Mouse (Mus musculus) limb, embryonic 11.5 days (tissue): ENCODE data around the gene Gprc5a. TPM values are rescaled to one million over a fixed set of nuclear protein-coding genes. Genes with fewer than 3 reads are reported as not detected.

Experiments used
- ATAC-seq: fragments of 200-750 bp; cut with Nextera tagmentation; 2 replicates; pipeline ENCODE4 v1.8.0; 2017; ENCODE audit warnings: low read depth; ENCODE audit not compliant: insufficient number of reproducible peaks, low FRiP score, low TSS enrichment
- DNase-seq: peaks from one replicate; pipeline ENCODE4 v3.0.0-alpha.2; 2015; ENCODE audit warnings: low spot score
- H3K27ac ChIP-seq: fragments of 300-500 bp; sonication (generic); replicated peaks from 2 replicates; pipeline ENCODE4 v1.5.1; 2014; ENCODE audit warnings: low read depth, mild to moderate bottlenecking, low read length
- H3K27me3 ChIP-seq: fragments of 300-500 bp; sonication (generic); 2 replicates; pipeline ENCODE4 v1.6.1; 2014; ENCODE audit warnings: mild to moderate bottlenecking, low read length, mixed read lengths; ENCODE audit not compliant: control insufficient read depth, insufficient read depth
- H3K36me3 ChIP-seq: fragments of 300-500 bp; sonication (generic); 2 replicates; pipeline ENCODE4 v1.6.1; 2014; ENCODE audit warnings: mild to moderate bottlenecking, low read length, moderate library complexity, mixed read lengths; ENCODE audit not compliant: control insufficient read depth, insufficient read depth
- H3K4me1 ChIP-seq: fragments of 300-500 bp; sonication (generic); 2 replicates; pipeline ENCODE4 v1.6.1; 2014; ENCODE audit warnings: low read length, mixed read lengths; ENCODE audit not compliant: control insufficient read depth, insufficient read depth
- H3K4me2 ChIP-seq: fragments of 300-500 bp; sonication (generic); 2 replicates; pipeline ENCODE4 v1.6.1; 2014; ENCODE audit warnings: low read depth, mild to moderate bottlenecking, moderate library complexity; ENCODE audit not compliant: severe bottlenecking
- H3K4me3 ChIP-seq: fragments of 300-500 bp; sonication (generic); 2 replicates; pipeline ENCODE4 v1.5.1; 2014; ENCODE audit warnings: low read depth, low read length
- H3K9ac ChIP-seq: fragments of 300-500 bp; sonication (generic); 2 replicates; pipeline ENCODE4 v1.6.1; 2014; ENCODE audit warnings: mild to moderate bottlenecking, low read length
- H3K9me3 ChIP-seq: fragments of 300-500 bp; sonication (generic); 2 replicates; pipeline ENCODE4 v1.6.1; 2016; ENCODE audit warnings: low read length; ENCODE audit not compliant: control insufficient read depth
- WGBS: fragments of 180-500 bp; shearing (Covaris S2); extraction: QIAGEN DNeasy Blood & Tissue Kit; methylation state at CpG from one replicate; pipeline ENCODE4 v1.1.7; 2014; 5-methylcytosine and 5-hydroxymethylcytosine counted together
- polyA plus RNA-seq: library from polyadenylated mRNA; unstranded; fragments of >200 nt; fragmentation: Nextera tagmentation; extraction: Ambion mirVana; gene quantifications from 2 replicates; pipeline ENCODE4 v1.2.1, GENCODE M21; 2014

Gene Gprc5a
- polyA plus RNA-seq, 1 experiment from 2014 or later: 0.95 TPM

DNA sequence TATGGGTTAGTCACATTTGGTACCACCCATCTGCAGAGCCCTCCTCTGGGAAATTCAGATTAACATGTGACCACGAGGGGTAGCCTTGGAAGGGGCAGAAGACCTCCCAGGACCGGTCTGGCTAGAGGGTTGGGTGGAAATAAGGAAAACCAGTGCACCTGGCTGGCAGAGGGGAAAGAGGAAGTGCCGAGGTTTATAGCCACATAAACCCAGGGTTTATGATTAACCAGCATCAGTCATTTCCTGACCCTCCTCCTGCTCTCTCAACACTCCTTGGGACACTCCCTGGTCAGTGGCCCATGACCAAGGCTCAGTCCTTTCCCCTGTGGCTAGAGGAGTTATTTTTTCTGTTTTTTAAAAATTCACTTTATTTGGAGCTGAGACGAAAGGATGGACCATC is 36.2 kb upstream of the Gprc5a start:
- DNase-seq (peak; percentile 26), ATAC-seq (no peak)
- 48% methylated on average over 4 of the region's 4 CpGs for WGBS
- H3K27me3 ChIP-seq: no peaks in the 10 kb centered on the region
- H3K36me3 ChIP-seq: no peaks in the 10 kb centered on the region
- H3K9ac ChIP-seq: no peak overlapping the region
- H3K9me3 ChIP-seq: no peaks in the 10 kb centered on the region
- H3K4me2 ChIP-seq: no peak overlapping the region
- H3K27ac ChIP-seq: no peak overlapping the region
- H3K4me3 ChIP-seq: no peak overlapping the region
- no peaks in the 10 kb centered on the region; the same call in 1 of the 2 replicates for H3K4me1 ChIP-seq

DNA sequence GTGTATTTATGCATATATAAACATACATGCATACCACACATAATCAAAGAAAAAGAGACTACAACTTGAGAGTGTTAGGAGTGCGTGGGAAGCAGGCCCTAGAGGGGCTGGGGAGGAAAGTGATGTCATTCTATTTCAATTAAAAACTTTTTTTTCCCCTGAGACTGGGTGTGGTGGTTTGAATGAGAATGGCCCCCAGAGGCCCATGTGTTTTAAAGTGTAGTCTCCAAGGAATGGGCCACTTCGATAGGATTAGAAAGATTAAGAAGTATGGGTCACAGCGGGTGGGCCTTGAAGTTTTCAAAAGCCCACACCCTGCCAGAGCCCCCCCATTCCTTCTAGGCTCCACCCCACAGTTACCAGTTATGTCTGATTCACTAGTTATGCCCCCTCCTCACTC is 26.8 kb upstream of the Gprc5a start:
- no peaks in the 10 kb centered on the region for H3K4me1 ChIP-seq
- no peak overlapping the region for H3K27ac ChIP-seq
- DNase-seq (no peak), ATAC-seq (no peak)
- H3K4me2 ChIP-seq: no peak overlapping the region
- peaks cover 2% of the 10 kb centered on the region; the same call in 1 of the 2 replicates for H3K27me3 ChIP-seq
- H3K9me3 ChIP-seq: no peaks in the 10 kb centered on the region
- no peak overlapping the region for H3K4me3 ChIP-seq
- no peak overlapping the region for H3K9ac ChIP-seq
- WGBS: 64% methylated on average over 3 of the region's 3 CpGs
- no peaks in the 10 kb centered on the region for H3K36me3 ChIP-seq

GRCm38 (mm10) chr6:135040275-135040871 is 25.1 kb upstream of the Gprc5a start:
- DNase-seq: peak; percentile 34
- H3K36me3 ChIP-seq: no peaks in the 10 kb centered on the region
- no peak overlapping the region for H3K27ac ChIP-seq
- 2% methylated on average over 21 of the region's 21 CpGs for WGBS
- no peaks in the 10 kb centered on the region for H3K4me1 ChIP-seq
- H3K9me3 ChIP-seq: no peaks in the 10 kb centered on the region
- no peak for ATAC-seq
- H3K4me3 ChIP-seq: no peak overlapping the region; the same call in 1 of the 2 replicates
- peaks cover 2% of the 10 kb centered on the region; the same call in 1 of the 2 replicates for H3K27me3 ChIP-seq
- H3K9ac ChIP-seq: no peak overlapping the region
- H3K4me2 ChIP-seq: peak overlapping the region; percentile 7

- Histone ChIP-seq H3K27ac (no peak overlapping the region), H3K4me1 (no peaks in the 10 kb centered on the region), H3K9me3 (no peaks in the 10 kb centered on the region), H3K27me3 (peaks cover 2% of the 10 kb centered on the region; the same call in 1 of the 2 replicates), H3K9ac (no peak overlapping the region), H3K4me2 (no peak overlapping the region), H3K36me3 (no peaks in the 10 kb centered on the region), H3K4me3 (no peak overlapping the region)
- DNase-seq: no peak
- ATAC-seq: no peak
- 78% methylated on average over 3 of the region's 3 CpGs for WGBS
Observed at GRCm38 (mm10) chr6:135041930-135042329, 23.5 kb upstream of the Gprc5a start.

DNA sequence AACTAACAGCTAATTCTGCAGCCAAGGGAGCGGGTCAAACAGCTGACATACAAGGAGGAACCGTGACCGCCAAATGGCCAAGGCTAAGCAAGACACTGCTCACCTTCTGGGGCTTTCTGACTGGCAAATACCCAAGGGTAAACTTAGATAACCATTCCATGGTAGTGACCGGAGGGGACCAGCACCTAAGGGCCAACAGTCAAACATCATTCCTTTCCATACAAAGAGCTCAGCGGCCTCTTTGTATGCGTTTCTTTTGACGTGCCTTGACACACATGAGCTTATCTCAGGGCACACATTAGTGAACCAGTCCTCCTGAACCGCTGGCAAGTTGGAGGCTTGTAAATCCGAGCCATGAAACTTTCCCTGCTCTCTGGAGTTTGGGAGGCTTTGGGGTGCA is 18.2 kb upstream of the Gprc5a start:
- H3K27me3 ChIP-seq: no peaks in the 10 kb centered on the region
- no peak overlapping the region for H3K4me3 ChIP-seq
- DNase-seq: no peak
- no peaks in the 10 kb centered on the region for H3K4me1 ChIP-seq
- no peaks in the 10 kb centered on the region for H3K36me3 ChIP-seq
- no peak overlapping the region for H3K9ac ChIP-seq
- H3K9me3 ChIP-seq: no peaks in the 10 kb centered on the region
- H3K4me2 ChIP-seq: no peak overlapping the region
- ATAC-seq: no peak
- no peak overlapping the region for H3K27ac ChIP-seq
- 75% methylated on average over 9 of the region's 9 CpGs for WGBS

- Histone ChIP-seq H3K27me3 (no peaks in the 10 kb centered on the region), H3K4me1 (no peaks in the 10 kb centered on the region), H3K9me3 (no peaks in the 10 kb centered on the region), H3K4me2 (no peak overlapping the region), H3K4me3 (no peak overlapping the region), H3K9ac (no peak overlapping the region), H3K36me3 (no peaks in the 10 kb centered on the region), H3K27ac (no peak overlapping the region)
- DNase-seq (no peak), ATAC-seq (no peak)
- WGBS: 78% methylated on average over 6 of the region's 6 CpGs
Observed at GRCm38 (mm10) chr6:135048509-135048908, 16.9 kb upstream of the Gprc5a start.

DNA sequence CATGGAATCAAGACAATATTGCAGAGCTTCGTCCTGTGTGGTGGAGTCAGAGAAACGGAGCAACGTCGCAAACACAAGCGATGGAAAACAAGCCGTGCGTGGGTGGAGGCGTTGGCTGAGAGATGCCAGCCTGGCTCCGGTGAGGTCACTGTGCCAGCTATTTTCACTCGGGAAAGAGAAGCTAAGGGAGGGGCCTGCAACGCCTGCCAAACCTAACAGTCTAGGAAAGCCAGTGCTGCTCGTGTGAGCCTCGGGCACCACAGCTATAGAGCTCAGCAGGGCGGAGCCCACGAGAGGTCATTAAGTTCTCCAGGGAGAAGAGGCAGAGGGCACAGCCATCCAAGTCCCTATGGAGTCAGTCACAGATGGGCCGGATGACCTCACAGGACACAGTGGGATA is 16.5 kb upstream of the Gprc5a start:
- Histone ChIP-seq H3K36me3 (no peaks in the 10 kb centered on the region), H3K4me2 (no peak overlapping the region), H3K27me3 (no peaks in the 10 kb centered on the region), H3K4me3 (no peak overlapping the region), H3K27ac (no peak overlapping the region), H3K9me3 (no peaks in the 10 kb centered on the region), H3K9ac (no peak overlapping the region), H3K4me1 (no peaks in the 10 kb centered on the region)
- 78% methylated on average over 16 of the region's 16 CpGs for WGBS
- DNase-seq: no peak
- ATAC-seq: 0 out of 2 replicates have a peak, but pooled peaks have one; percentile 31

DNA sequence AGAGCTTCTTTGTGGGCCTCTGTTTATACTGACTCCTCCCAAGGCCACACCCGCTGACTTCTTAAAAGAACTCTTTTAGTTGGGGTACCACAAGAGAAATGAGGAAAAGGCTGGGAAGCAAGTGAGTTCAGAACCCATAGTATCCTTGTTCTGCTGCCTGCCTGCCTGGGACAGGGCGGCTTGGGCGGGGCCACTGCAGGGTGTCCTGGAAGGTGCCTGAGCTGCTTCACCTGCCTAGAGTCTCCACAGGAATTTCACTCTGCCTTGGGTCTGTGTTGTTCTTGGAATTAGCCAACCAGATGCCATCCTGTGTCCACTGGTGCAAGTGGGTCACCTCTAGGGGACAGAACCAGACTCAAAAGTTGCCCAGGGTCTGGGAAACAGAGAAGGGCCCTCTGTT is 11.7 kb upstream of the Gprc5a start:
- ATAC-seq: no peak
- H3K4me1 ChIP-seq: no peaks in the 10 kb centered on the region
- no peaks in the 10 kb centered on the region for H3K9me3 ChIP-seq
- no peak overlapping the region for H3K27ac ChIP-seq
- H3K4me3 ChIP-seq: no peak overlapping the region
- no peak for DNase-seq
- no peaks in the 10 kb centered on the region for H3K27me3 ChIP-seq
- H3K4me2 ChIP-seq: no peak overlapping the region
- H3K36me3 ChIP-seq: no peaks in the 10 kb centered on the region
- H3K9ac ChIP-seq: no peak overlapping the region
- 79% methylated on average over 3 of the region's 3 CpGs for WGBS

DNA sequence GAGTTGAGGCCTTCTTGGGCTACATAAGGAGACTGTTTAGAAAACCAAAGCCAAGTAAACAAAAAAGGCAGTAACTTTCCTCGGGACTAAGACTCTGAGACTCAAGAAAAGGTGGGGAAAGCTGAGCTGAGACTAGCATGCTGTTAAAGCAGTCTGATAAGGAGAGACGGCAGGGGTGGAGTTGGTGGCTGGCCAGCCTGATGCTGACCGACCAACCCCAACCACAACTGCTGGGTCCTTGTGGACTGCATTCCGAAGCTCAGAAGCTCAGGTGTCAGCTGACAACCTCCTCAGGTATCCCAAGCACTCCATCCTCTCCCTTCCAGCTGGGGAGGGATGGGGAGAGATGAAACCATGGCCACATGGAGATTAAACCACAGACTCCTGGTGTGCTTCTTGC is 9.6 kb upstream of the Gprc5a start:
- H3K27ac ChIP-seq: no peak overlapping the region
- no peaks in the 10 kb centered on the region for H3K4me1 ChIP-seq
- no peaks in the 10 kb centered on the region for H3K9me3 ChIP-seq
- ATAC-seq: no peak
- no peak for DNase-seq
- H3K4me2 ChIP-seq: no peak overlapping the region
- WGBS: 38% methylated on average over 4 of the region's 4 CpGs
- H3K36me3 ChIP-seq: no peaks in the 10 kb centered on the region
- no peak overlapping the region for H3K4me3 ChIP-seq
- no peak overlapping the region for H3K9ac ChIP-seq
- H3K27me3 ChIP-seq: no peaks in the 10 kb centered on the region
